Mouse (Mus musculus) cerebellum, postnatal 25 days (tissue): ENCODE results near the gene Tymp.

Source experiments
- DNase-seq, 2 experiments: peaks; one replicate each; pipeline ENCODE4 v3.0.0; 2021; ENCODE audit warnings: mixed read lengths in 2 of 2

Tymp gene

DNA sequence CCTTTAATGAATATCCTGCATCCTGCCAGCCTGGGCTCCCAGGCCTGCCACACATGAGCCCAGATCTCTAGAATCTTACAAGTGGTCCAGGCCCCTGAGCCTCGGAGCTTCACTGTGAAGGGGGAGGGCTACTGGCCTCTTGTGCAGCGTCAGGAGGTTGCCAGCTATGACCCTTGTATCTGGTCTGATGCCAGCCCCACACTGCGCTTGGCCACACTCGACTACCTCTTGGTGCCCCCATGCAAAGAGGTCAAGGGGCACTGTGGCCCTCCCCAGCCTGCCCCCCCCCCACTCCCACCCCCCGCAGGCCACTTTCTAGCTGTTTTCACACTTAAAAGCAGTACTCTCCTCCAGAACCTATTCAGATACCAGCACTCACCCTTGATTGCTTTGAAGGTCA, 50.4 kb downstream of the Tymp start:
- DNase-seq, result no peak

DNA sequence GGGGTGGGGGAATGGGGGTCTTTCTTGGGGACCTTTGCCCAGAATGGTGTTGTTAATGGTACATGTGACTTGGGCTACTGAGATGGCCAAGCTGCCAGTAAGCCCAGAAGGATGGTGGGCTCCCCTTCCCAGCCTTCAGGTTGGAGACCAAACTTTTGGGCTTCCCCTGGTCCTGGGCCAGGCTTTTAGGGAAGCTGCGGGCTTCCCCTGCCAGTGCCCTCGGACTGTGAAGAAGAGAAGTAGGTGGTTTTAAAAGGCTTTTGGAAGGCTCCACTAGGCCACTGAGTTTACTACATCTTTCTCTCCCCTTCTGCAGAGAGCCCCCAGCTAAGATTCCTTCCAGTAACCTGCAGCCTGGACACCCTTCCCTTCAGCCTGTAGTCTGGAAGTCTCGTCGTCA, 53.2 kb downstream of the Tymp start:
- DNase-seq, result no peak

DNA sequence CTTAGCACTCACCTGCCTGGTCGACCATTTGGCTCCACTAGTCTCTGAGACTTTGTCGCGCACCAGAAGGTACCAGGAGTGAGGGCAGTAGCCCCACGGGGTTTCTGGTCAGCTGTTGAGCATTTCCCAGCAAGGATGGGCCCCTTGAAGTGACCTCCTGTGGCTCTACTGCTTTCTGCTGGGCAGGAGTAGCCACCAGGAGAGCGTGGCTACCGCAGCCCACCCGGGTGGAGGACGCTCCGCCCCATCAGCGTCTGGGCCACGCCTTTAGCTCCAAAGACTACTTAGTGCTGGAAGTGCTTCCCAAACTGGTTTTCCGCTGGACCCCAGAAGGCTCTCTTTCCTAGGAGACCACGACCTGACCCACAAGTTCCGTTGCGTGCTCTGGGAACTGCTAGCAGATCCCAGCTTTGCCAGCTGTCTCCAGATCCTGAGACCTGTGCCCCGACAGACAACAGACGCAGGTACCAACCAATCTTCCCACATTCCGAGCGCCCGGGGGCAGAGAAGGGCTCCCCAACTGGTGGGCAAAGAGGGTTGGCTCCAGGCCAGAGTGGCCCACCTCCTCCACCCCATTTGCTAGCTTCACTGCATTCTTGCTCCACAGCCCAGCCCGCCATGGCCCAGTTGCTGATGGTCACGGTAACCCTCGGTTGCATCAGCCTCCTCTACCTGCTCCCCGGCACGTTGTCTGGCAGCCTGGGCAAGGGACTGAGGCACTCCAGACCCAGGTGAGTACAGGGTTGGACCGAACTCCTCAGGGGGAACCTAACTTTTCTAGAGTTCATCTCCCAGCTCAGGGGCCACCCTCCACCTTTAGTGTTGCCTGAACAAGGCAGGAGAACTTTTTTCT, 53.9 kb downstream of the Tymp start, which contains the start of gene Adm2:
Adm2 (plus strand) TSS at position 51 of the 853 bp plus-strand sequence.
- no peak for DNase-seq
